Mouse (Mus musculus) neural tube, embryonic 15.5 days (tissue): ENCODE data around the gene Zfp459. TPM values are rescaled to one million over a fixed set of nuclear protein-coding genes. Genes with fewer than 3 reads are reported as not detected.
"Not testable (repeated sequence)": the region's sequence is repeated elsewhere in the genome, so short reads cannot be mapped to it uniquely, and the experiment has no call there.

Source experiments
- ATAC-seq: fragments of 200-750 bp; cut with Nextera tagmentation; 2 replicates; pipeline ENCODE4 v1.8.0; 2017; ENCODE audit warnings: mild to moderate bottlenecking, moderate TSS enrichment, moderate library complexity; ENCODE audit not compliant: low FRiP score
- H3K27ac ChIP-seq: fragments of 300-500 bp; sonication (generic); replicated peaks from 2 replicates; pipeline ENCODE4 v1.5.1; 2015; ENCODE audit warnings: mild to moderate bottlenecking, inconsistent platforms
- H3K27me3 ChIP-seq: fragments of 300-500 bp; sonication (generic); replicated peaks from 2 replicates; pipeline ENCODE4 v1.6.1; 2015; ENCODE audit warnings: inconsistent platforms
- H3K36me3 ChIP-seq: fragments of 300-500 bp; sonication (generic); 2 replicates; pipeline ENCODE4 v1.6.1; 2015; ENCODE audit warnings: inconsistent platforms
- H3K4me1 ChIP-seq: fragments of 300-500 bp; sonication (generic); 2 replicates; pipeline ENCODE4 v1.6.1; 2015; ENCODE audit warnings: inconsistent platforms
- H3K4me2 ChIP-seq: fragments of 300-500 bp; sonication (generic); 2 replicates; pipeline ENCODE4 v1.6.1; 2015; ENCODE audit warnings: inconsistent platforms, mild to moderate bottlenecking, moderate library complexity
- H3K4me3 ChIP-seq: fragments of 300-500 bp; sonication (generic); replicated peaks from 2 replicates; pipeline ENCODE4 v1.5.1; 2015; ENCODE audit warnings: mild to moderate bottlenecking, inconsistent platforms
- H3K9ac ChIP-seq: fragments of 300-500 bp; sonication (generic); replicated peaks from 2 replicates; pipeline ENCODE4 v1.6.1; 2015; ENCODE audit warnings: mild to moderate bottlenecking, inconsistent platforms
- H3K9me3 ChIP-seq: fragments of 300-500 bp; sonication (generic); replicated peaks from 2 replicates; pipeline ENCODE4 v1.6.1; 2016; ENCODE audit warnings: inconsistent platforms
- WGBS: fragments of 180-500 bp; shearing (Covaris S2); methylation state at CpG from one replicate; pipeline ENCODE4 v1.1.7; 2015; ENCODE audit warnings: mixed read lengths; 5-methylcytosine and 5-hydroxymethylcytosine counted together
- polyA plus RNA-seq: library from polyadenylated mRNA; unstranded; fragments of >200 nt; fragmentation: Nextera tagmentation; extraction: Ambion mirVana; gene quantifications from 2 replicates; pipeline ENCODE4 v1.2.1, GENCODE M21; 2015

Zfp459 gene
- 0.50 and 1.6 TPM in 2 replicates for polyA plus RNA-seq

DNA sequence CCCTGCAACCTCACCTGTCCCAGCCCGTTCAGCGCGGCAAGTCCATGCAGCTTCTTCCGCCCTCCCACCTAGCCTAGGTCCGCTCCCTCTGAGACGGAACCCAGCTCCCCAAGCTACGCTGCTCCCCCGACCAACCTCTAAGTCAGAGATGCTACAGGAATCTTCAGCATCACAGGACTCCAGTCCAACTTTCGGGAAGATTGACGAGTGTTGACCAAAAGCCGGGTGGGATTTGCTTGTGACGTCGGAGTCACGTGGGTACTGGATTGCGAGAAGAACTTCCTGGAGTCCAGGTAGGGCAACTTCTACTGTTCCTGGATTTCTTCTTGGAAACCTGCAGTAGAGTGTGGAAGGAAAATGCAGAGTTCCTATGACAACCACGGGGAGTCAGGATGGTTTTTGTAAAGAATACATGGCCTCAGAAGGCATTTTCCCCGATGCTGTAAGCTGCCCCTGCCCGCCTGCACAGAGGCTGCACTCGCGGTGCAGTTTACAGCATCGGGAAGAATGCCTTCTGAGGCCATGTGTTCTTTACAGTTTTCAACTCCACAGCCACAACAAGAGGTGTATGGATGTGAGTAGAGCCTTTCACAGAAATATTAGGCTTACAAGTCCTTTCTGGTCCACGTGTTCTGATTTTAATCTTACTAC is at the start of gene Zfp459:
Gene Zfp459 (minus strand): TSS at position 212 of the 651 bp plus-strand sequence.
- peaks cover 12% of the 10 kb centered on the region for H3K4me1 ChIP-seq
- H3K4me2 ChIP-seq = peak within 1 kb of the TSS; percentile 95
- peak; percentile 88 for ATAC-seq
- H3K36me3 ChIP-seq = no peaks in the 10 kb centered on the region
- 2% methylated on average over 22 of the region's 22 CpGs for WGBS
- peak within 1 kb of the TSS; percentile 51 for H3K9ac ChIP-seq
- H3K27me3 ChIP-seq = no peaks in the 10 kb centered on the region; the same call in 1 of the 2 replicates
- H3K4me3 ChIP-seq = peak within 1 kb of the TSS; percentile 66
- H3K9me3 ChIP-seq = no peaks in the 10 kb centered on the region
- no peak within 1 kb of the TSS for H3K27ac ChIP-seq

DNA sequence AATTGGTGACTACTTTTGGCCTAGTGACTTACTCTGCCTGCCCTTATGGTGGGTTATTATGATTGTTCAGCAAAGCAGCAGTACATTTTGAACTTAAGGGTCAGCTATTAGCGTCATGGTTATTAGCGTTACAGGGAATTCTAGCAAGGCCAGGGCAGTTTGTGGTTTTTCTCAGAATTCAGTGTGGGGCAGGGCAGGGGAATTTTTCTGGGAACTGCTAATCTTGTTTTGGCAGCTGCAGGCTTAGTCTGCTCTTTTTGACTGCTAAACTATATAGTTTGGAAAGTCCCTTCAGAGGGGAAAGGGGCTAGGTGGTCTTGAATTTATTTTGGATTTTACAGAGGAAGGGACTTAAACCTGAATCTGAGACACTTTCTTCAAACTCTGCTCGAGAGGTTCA is 48.1 kb upstream of the Zfp459 start:
- no peak for ATAC-seq
- Histone ChIP-seq H3K4me2 (no peak overlapping the region), H3K36me3 (peaks cover 27% of the 10 kb centered on the region), H3K4me3 (no peak overlapping the region), H3K4me1 (no peaks in the 10 kb centered on the region), H3K9ac (no peak overlapping the region), H3K27ac (no peak overlapping the region), H3K9me3 (no peaks in the 10 kb centered on the region), H3K27me3 (no peaks in the 10 kb centered on the region)
- WGBS = 93% methylated on average over 3 of the region's 3 CpGs

DNA sequence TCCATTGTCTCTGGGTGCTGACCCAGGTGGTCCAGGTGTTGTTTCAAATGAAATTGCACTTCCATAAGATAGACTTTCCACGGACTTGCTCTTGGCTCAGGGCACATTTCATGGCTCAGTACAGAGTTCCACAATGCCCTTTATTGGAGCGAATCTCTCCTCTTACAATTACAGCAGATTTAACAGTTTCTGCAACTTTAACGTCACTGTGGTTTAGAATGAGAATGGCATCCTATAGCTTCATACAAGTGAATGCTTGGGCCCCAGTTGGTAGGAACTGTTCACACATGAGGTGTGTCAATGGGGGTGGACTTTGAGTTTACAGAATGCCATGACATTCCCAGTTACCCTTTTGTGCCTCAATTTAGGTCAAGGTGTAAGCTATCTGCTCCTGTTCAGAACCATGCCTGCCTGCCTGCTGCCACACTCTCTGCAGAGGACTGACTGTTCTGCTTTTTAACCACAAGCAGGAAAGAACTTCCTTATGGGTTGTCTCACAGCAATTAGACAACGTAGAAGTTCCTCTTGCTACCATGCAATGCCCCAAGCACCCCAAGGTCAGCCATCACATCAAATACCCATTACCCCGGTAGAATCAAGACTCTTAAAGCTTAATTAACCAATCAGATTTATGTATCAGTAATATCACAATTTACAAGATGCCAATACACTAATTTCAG is 42.4 kb upstream of the Zfp459 start:
- H3K4me3 ChIP-seq, H3K4me1 ChIP-seq, H3K27me3 ChIP-seq, H3K9ac ChIP-seq, ATAC-seq, H3K36me3 ChIP-seq, H3K27ac ChIP-seq, H3K9me3 ChIP-seq, H3K4me2 ChIP-seq: not testable (repeated sequence)
- WGBS = 98% methylated on average over 3 of the region's 5 CpGs

DNA sequence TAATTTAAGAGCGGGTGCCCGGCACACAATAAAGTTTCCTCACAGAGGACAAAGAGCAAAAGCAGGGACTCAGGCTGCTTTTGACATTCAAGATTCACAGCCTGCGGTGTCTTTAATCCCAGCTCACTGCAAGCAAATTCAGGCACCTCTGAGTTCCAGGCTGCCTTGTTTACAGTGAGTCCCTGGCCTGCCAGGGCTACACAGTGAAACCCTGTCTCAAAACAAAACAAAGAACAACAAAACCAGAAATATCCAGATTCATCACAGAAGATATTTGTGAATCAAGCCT is 30.7 kb upstream of the Zfp459 start:
- Histone ChIP-seq H3K4me2 (peak overlapping the region; percentile 77), H3K27me3 (no peaks in the 10 kb centered on the region), H3K36me3 (peaks cover 7% of the 10 kb centered on the region; the same call in 1 of the 2 replicates), H3K9ac (peak overlapping the region; percentile 51), H3K4me3 (peak overlapping the region; percentile 60), H3K27ac (0 out of 2 replicates have a peak overlapping the region, but pooled peaks have one; percentile 54), H3K4me1 (peaks cover 12% of the 10 kb centered on the region), H3K9me3 (no peaks in the 10 kb centered on the region)
- 5% methylated on average over 3 of the region's 3 CpGs for WGBS
- ATAC-seq = peak; percentile 68; the same call in 1 of the 2 replicates

DNA sequence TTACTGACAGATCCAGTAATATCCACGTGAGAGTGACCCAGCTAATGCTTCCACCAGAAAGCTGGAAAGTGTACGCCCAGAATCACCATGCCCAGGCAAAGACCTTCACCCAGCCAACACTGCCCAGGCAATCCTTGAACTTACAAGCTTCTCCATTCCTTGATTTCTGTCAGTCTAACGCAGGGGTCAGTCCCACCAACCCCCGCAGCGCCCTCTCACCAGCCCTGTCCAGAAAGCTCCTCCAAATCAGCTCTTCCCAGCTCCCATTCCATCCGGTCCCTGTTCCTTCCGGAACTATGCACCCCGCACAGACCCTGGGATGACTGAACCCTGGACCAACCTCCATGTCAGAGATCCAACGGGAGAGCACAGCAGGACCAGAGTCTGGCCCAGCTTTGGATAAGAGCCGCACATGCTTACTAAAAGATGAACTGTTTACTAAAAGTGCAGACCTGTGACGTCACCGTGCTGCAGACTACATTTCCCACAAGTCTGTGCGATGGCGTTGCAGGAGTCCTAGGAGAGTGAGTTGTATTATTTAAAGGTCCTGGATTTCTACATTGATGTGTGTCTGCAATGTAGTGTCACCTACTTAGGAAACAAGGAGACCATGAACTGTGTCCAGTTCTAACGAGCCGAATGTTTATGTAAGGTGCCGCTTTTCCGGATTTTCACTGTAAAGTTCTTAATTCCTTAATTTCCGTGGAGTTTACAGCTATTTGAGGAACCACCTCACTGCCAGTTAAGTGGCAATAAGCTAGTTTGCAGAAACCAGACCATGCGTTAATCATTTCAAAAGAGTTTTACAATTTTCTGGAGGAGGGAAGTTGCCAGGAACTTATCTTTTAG is 30.2 kb upstream of the Zfp459 start, which contains the start of gene Zfp874a:
Gene Zfp874a (minus strand): TSS at position 453 of the 849 bp plus-strand sequence.
- Histone ChIP-seq H3K4me1 (peaks cover 12% of the 10 kb centered on the region), H3K9me3 (no peaks in the 10 kb centered on the region), H3K27me3 (no peaks in the 10 kb centered on the region), H3K4me3 (peak within 1 kb of the TSS; percentile 60), H3K4me2 (peak within 1 kb of the TSS; percentile 77), H3K27ac (peak within 1 kb of the TSS; percentile 54; the same call in 1 of the 2 replicates), H3K9ac (peak within 1 kb of the TSS; percentile 51), H3K36me3 (peaks cover 13% of the 10 kb centered on the region)
- ATAC-seq = peak; percentile 99
- WGBS = 1% methylated on average over 20 of the region's 20 CpGs

DNA sequence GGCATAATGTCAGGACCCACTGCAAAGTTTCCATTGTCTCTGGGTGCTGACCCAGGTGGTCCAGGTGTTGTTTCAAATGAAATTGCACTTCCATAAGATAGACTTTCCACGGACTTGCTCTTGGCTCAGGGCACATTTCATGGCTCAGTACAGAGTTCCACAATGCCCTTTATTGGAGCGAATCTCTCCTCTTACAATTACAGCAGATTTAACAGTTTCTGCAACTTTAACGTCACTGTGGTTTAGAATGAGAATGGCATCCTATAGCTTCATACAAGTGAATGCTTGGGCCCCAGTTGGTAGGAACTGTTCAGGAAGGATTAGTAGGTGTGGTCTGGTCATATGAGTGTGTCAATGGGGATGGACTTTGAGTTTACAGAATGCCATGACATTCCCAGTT is 15.9 kb upstream of the Zfp459 start:
- not testable (repeated sequence) for H3K4me1 ChIP-seq, ATAC-seq, H3K27ac ChIP-seq, H3K9me3 ChIP-seq, H3K9ac ChIP-seq, H3K4me3 ChIP-seq, H3K4me2 ChIP-seq, H3K27me3 ChIP-seq
- WGBS = 100% methylated on average over 1 of the region's 3 CpGs
- H3K36me3 ChIP-seq = peaks cover 16% of the 10 kb centered on the region

DNA sequence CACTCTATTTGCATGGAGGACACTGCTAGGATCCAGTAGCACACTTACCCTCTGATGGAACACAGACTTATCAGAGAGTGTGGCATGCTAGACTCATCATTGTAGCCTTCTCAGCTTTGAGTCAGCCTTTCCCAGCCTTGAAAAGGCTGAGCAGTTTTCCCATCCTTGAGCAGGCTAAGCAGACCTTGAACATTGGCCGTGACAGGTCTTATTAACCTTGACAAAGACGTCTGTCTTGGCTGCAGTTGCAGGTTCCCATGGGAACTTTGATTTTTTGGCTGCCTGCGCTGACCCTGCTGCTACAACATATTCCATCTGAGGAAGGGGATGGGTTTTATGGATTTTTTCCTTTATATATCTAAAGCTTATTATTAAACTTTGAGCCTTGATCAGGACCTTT is 6.9 kb upstream of the Zfp459 start:
- ATAC-seq = no peak
- Histone ChIP-seq H3K36me3 (no peaks in the 10 kb centered on the region), H3K27ac (no peak overlapping the region), H3K9me3 (no peaks in the 10 kb centered on the region), H3K4me2 (no peak overlapping the region), H3K27me3 (no peaks in the 10 kb centered on the region), H3K9ac (no peak overlapping the region), H3K4me3 (no peak overlapping the region), H3K4me1 (no peaks in the 10 kb centered on the region)
- WGBS = 81% methylated on average over 3 of the region's 3 CpGs

DNA sequence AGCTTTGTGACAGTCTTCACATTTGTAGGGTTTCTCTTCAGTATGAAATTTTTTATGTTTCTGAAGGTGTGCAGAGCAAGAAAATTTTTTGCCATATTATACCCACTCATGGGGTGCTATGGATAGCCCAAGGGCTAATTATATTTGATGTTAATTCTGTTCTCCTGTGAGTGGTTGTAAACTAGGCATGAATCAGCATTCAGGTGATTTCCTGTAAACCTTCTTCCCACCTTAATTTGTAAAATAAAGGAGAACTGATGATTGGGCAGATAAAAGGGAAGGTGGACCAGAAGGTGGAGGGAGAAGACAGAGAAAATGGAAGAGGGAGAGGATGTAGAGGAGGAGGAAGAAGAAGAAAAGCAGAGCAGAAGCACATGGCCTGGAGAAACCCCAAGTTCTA is 4.5 kb upstream of the Zfp459 start:
- not testable (repeated sequence) for H3K9me3 ChIP-seq, ATAC-seq, H3K27ac ChIP-seq, H3K27me3 ChIP-seq, H3K36me3 ChIP-seq, H3K4me3 ChIP-seq, H3K4me2 ChIP-seq, H3K4me1 ChIP-seq, H3K9ac ChIP-seq

DNA sequence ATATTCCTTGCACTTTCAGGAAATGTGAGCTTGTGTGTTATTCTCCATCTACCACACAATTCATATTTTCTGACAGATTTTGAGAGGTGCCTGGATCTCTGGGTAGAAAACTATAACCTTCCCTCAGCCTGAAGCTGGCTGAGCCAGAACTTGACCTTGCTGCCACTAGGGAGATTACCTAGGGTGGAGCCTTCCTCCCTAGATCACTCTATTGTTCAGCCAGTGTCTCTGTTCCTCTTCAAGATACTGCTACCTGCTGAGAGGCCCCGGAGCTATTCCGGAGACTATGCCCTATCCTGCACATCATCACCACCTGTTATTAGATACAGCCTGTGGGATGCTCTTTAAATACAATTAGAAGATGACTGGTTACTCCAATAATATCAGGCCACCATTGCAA is 1.3 kb upstream of the Zfp459 start:
- H3K4me2 ChIP-seq, H3K36me3 ChIP-seq, ATAC-seq, H3K27ac ChIP-seq, H3K9me3 ChIP-seq, H3K9ac ChIP-seq, H3K27me3 ChIP-seq, H3K4me3 ChIP-seq: not testable (repeated sequence)
- peaks cover 12% of the 10 kb centered on the region for H3K4me1 ChIP-seq
- 83% methylated on average over 2 of the region's 2 CpGs for WGBS

DNA sequence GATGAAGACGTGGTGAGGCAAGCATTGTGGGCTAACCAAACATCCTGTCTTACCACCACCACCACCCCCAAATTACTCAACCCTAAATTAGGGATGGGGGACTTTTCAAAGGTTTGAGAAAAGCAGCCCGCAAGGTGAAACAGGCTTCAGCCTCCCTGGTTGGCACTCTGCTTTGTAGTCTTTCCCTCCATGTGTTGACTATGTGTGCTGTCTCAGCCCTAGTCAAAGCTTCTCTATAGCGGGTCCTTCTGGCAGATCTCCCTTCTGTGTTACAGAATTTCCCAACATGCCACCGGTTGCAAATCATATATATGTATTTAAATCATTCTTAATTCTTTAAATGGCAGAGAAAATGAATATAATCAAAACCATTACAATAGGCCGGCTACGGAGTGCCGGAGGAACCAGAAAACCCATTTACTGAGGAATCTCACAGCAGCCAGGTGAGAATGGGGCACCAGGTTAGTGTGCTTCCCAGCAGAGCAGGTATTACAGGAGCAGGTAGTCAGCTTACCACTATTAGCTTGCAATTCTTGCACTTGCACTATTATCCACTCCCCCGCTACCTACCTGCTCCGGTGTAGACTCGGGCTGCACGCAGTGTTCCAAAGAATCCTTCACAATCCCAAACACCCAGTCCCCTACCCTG is 536 bp downstream of the Zfp459 start:
- Histone ChIP-seq H3K4me2 (peak overlapping the region; percentile 95), H3K9ac (peak overlapping the region; percentile 51), H3K27me3 (no peaks in the 10 kb centered on the region; the same call in 1 of the 2 replicates), H3K4me3 (peak overlapping the region; percentile 66), H3K36me3 (no peaks in the 10 kb centered on the region), H3K4me1 (peaks cover 12% of the 10 kb centered on the region), H3K9me3 (no peaks in the 10 kb centered on the region), H3K27ac (no peak overlapping the region)
- 36% methylated on average over 11 of the region's 11 CpGs for WGBS
- ATAC-seq = peak; percentile 27; the same call in 1 of the 2 replicates

DNA sequence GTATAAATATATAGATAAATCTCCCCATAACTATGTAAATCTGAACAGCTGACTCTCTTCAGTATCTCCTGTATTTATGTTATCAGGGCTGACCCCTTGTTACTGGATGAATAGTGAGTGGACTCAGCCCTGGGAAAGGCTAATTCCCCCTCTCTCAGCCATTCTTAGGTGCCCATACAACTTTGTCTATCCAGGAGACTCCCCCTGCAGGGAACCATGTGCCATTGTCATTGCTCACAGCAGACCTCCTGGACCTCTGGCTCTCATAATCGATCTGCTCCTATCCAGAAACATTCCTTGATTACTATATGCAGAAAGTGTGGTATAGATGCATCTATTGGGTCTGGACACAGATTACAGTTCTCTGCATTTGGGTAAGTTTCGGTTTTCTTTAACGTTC is 4.4 kb downstream of the Zfp459 start:
- Histone ChIP-seq H3K4me2 (no peak overlapping the region), H3K27ac (no peak overlapping the region), H3K27me3 (no peaks in the 10 kb centered on the region), H3K4me3 (no peak overlapping the region), H3K4me1 (peaks cover 12% of the 10 kb centered on the region), H3K9me3 (no peaks in the 10 kb centered on the region), H3K9ac (no peak overlapping the region), H3K36me3 (no peaks in the 10 kb centered on the region)
- no peak for ATAC-seq
- 90% methylated on average over 3 of the region's 3 CpGs for WGBS
